Mouse (Mus musculus): Measurements from ENCODE around the gene Gng12. TPM values are rescaled to one million over a fixed set of nuclear protein-coding genes. Genes with fewer than 3 reads are reported as not detected.
"Not testable (repeated sequence)": the region's sequence is repeated elsewhere in the genome, so short reads cannot be mapped to it uniquely, and the experiment has no call there.

Gene Gng12
- 10 to 100 TPM; 36.9 to 41.9 TPM for total RNA-seq (2021)
- long read RNA-seq, experiment 1, full-length matches to known transcripts, result 27 of 40 reads
- long read RNA-seq, experiment 1, partial matches to known transcripts, result 1 of 40 reads
- long read RNA-seq, experiment 1, other reads (novel, unspliced or antisense), result 12 of 40 reads
- long read RNA-seq, experiment 2, full-length matches to known transcripts, result 12 of 15 reads
- long read RNA-seq, experiment 2, partial matches to known transcripts, result 0 of 15 reads
- long read RNA-seq, experiment 2, other reads (novel, unspliced or antisense), result 3 of 15 reads

DNA sequence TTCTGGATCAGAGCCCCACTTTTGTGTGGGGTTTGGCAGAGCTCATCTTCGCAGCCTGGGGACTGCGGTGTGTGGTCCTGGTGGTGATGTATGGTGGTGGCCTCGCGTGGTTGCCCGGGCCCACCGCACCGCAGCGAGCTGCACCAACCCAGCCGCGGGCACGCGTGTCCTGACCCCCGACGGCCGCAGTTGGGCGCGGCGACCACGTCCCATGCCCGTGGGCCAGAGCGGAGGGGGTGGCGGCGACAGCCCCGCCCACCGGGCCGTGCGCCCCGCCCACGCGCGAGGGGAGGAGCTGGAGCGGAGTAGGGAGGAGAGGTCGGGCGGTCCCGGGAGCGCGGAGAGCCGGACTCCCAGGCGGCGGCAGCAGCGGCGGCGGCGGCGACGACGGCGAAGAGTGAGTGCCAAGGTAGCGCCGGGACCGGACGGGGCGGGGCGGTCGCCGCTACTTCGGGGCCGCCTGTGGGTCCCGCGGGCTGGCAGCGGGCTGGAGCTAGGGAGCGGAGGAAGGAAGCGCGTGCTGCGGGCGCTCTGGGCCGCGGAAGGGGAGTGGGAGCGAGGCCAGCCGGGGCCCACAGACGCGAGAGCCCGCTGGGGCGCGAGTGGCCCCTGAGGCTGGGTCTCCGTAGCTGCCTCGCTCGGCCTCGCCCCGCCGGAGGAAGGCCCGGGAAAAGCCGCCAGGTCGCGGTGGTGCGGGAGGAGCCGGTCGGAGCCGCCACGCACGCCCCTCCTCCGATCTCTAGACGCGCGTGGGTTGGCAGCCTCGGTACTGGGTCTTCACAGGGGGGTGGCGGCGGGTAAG lies at the start of gene Gng12:
Gene Gng12, plus strand, starts transcription at position 279 of the 802 bp plus-strand sequence.
- peak; percentile 92 to 94 for DNase-seq

DNA sequence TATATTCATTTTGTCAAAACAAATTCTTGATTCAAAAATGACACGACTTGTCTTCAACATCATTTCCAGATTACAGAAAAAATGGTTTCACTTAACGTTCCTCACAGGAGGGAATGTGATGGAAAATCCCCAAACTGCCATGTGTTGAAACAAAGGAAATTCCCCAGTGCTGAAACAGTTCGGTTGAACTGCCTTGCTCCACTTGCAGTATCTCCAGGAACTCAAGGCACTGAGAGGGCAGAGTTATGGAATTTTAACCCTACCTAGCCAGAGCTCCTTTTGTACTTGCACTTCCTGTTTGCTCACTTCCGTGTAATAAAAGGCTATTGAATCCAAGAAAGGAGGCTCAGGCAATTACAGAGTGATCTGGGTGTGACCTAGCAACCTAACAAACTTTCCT lies 47.3 kb upstream of the Gng12 start:
- peak in 1 of 2 experiments; percentile 3 for DNase-seq

DNA sequence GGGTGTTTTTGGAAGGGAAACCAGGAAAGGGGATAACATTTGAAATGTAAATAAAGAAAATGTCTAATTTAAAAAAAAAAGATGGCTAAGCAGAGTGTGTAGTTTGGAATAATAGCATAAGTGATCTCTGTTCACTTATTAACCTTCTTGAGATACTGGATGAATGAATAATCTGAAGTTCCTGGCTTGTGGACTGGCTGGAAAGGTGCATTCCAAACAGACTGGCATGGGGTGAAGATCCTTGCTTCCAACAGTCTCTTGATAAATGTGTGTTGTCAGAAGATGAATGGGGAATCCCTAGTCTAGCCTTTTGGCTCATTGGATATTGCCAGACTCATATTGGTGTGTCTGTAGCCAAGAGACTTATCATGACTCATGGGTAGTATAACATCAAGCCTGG lies 40.0 kb upstream of the Gng12 start:
- DNase-seq, result no peak

DNA sequence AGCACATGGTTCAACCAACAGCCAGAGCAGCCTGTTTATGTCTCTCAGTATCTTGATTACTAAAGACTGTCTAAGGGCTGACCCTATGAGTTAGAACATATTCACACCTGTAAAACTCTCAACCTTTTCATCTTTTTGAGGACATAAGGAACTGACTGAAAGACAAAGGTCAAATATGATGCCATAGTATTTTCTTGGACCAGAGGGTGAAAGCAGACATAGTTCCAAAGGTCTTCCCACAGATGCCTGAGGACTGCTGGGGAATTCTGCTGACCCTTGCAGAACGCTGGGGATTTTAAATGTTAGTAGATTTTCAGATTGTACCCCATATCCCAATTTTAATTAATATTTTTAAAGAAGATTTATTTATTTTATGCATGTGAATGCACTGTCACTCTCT lies 37.8 kb upstream of the Gng12 start:
- DNase-seq, result no peak

DNA sequence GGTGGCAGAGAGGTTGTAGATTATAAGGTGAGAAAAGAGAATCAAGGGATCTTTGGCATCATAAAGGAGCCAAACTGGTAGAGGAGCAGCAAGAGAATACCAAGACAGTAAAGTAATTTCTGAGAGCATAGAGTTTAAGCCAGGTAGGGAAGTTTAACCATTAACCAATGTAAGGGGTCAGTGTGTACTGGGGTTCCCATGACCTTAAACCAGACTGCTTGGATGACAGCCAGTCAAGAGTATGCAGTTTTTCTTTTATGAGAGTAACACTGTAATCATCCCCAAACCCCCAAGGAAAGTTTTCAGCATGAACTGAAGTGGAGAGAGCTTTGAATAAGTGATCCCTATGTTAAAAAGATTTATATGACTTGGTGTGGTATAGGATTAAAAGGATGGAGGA lies 36.8 kb upstream of the Gng12 start:
- DNase-seq, result no peak

DNA sequence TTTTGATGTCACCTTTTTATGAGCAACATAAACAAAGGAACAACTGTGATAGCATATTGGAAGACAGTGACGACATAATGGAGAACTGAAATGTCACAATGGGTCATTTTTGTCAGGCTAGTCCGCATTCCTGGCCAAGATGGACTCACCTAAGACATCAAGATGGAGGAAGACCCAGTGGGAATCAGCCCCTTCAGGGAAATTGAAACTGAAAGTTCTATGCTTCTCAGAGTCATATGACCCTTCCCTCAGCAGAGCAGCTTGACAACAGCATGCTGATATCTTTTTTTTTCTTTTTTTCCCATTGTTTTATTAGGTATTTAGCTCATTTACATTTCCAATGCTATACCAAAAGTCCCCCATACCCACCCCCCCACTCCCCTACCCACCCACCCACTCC lies 31.7 kb upstream of the Gng12 start:
- no peak for DNase-seq

DNA sequence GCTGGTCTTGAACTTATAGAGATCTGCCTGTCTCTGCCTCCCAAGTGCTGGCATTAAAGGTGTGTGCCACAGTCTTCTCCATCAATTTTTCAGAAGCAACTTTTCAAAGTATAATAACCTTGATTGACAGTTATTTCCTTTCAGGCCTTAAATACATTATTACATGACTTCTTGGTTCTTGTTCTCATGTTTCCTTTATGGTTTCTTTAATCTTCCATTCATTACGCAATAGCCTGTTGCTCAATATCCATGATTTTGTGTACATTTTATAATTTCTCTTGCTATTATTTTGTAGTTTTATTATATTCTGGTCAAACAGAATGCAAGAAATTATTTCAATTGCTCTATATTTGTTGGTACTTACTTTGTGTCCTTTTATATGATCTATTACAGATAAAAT lies 29.9 kb upstream of the Gng12 start:
- no peak for DNase-seq

DNA sequence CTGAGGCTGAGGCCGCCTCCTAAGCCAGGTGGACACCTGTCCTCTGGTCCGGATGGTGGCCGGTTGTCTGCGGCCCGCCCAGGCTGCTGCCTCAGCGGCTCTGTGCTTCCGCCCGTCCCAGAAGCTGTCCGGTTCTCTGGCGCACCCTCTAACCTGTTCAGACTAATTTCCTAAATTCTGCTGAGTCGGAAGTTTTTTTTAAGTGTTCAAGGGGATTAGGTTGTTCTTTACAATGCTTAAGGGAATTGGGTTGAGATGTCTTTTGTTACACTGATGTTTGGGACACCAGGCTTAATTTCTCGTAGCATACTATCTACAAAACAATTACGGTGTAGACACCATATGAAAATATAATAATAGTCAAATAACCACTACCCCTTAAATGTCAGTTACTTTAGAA lies 19.1 kb upstream of the Gng12 start:
- not testable (repeated sequence) for DNase-seq

DNA sequence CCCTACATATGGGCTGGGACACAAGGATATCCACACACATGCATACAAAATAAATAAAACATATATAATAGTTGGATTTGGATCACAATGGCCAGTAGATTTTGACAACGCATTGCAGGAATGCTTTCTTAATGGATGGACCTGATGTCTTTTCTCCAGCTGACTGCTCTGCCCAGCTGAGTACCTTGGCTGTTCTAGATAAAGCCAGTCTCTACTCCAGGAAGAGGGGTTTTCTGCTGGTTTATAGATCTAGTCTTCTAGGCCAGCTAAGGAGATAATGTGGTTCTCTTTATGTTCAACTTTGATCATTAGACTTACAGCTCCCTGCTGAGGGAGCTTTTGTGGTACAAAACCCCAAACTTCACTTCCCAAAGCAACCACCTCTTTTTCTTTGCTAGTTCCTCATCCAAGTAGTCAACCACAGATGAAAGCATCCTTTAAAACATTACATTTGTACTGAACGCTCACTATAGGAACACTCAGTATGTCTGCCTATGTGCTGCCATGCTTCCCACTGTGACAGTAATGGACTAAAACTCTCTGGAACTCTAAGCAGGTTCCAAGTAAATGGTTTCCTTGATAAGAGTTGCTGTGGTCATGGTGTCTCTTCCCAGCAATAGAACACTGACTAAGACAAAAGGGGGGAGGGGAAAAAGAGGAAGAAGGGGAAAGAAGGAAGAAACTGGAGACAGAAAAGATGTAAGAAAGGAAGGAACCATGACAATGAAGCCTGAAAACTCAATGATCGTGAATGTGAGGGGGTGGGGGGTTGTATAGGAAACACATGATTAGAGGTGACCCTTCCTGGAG lies 5.6 kb upstream of the Gng12 start:
- no peak for DNase-seq

DNA sequence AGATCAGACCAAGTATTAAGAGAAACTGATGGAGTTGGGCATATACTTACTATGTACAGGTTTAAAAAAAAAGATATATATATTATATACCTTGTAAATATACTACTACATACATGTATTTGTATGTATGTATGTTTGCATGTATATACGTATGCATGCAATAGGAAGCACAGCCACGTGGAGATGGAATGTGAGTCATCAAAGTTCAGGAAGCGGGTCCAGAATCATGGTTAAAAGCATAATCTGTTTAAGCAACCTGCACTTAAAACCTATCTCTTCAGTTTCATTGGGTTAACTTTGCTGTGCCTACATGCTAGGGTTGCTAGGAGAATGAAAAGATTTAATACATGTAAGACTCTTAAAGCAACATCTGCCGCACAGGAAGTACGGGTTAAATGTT lies 2.2 kb upstream of the Gng12 start:
- no peak for DNase-seq

DNA sequence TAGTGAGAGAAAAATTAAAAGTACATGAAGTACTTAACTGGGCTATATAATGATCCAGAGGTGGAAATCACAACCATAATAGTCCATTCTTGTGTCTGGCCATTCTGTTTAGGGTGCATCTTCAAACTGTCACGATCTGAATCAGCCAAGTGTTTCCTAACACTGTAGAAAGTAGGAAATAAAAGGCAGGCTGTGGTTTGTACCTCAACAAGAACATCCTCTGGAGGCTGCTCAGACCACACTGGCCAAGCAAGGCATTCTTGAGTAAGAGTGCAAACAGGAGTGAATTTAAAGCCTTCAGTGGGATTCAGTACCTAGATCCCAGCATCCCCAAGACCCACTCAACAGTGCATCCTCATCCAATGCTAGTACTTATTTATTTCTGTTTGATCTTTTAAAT lies 1.2 kb upstream of the Gng12 start:
- no peak for DNase-seq

DNA sequence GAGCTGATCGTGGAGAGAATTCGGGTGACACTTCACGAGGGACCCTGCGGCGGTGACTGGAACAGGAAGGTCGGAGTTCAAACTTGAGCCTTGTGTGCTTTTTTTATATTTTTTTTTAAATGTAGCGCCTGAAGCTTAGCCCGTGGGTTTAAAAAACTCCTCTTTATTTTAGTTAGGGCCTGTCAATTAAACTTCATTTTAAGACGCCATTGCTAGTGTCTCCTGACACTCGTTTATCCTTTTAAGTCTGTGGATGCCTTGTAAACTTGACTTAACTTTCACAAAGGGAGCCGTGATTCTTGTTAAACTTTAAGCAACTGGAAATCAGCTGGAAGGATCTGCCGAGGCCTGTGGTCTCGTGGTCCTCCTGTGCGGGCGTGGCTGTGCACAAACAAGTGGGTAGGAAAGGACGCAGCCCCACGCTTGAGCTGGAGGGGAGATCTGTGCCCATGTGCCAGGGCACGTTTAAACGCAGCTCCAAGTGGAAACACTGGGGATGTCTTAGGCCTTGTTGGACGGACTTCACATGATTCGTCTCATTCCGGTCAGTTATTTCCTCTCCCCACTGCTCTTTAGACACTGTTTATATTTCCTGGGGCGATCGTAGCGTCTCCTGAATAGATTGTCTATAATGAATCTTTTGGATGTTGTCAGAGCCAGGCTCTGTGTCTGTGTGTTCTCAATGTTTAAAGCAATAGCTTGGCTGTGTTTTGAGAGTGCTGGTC lies 886 bp downstream of the Gng12 start:
- DNase-seq, result peak; percentile 34 to 65

DNA sequence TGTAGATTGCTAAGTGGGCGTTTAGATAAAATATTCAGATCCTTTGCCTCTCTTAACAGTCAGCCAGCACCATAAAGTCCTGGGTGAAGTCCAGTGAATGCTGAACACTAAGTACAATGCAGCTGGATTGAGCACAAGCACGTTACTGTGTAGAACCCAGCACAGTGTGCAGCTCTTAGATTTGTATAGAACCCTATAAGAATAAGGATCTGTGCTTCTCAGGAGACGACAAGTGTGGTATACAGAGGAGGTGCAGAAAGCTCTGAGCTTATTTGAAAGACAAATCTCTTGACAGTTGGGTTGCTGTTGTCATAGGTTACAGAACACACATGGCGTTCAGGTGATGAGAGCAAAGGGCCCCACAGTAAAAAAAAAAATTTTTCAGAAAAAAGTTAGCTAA lies 1.8 kb downstream of the Gng12 start:
- no peak for DNase-seq

DNA sequence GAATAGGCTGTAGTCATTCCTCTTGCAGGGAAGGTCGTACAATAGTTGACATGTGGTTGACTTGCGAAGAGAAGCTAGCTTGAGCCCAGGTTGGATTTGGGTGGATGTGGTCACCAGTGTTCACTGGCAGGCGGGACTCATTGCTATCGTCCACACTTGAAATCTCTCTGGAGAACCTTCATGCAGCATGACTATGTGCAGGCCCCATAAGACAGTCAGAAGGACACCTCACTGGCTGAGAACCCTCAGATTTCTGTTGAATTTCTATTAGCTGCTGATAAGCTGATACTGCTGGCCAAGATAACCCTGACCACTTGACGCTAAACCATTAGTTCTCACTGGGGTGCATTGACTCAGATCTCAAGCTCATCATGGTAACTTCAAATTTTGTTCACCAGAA lies 5.7 kb downstream of the Gng12 start:
- DNase-seq, result no peak

DNA sequence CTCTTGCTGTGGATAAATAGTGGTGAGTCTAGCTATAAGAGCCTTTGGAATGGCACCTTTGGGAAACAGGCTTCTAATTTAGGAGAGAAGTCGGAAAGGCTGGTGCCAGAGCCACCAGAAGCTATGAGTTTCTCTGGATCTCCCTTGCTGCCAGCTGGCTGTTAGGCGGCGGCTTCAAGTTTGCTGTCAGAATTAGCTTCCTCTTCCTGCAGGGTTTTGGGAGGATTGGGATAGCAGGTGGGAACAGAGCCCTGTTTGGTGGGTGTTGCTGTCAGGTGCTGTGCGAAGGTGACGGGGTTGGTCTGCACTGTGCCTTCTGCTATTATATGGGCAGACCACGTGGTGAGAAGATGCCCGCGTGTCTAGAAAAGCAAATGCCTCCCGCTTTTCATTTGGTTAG lies 7.0 kb downstream of the Gng12 start:
- DNase-seq, result no peak

DNA sequence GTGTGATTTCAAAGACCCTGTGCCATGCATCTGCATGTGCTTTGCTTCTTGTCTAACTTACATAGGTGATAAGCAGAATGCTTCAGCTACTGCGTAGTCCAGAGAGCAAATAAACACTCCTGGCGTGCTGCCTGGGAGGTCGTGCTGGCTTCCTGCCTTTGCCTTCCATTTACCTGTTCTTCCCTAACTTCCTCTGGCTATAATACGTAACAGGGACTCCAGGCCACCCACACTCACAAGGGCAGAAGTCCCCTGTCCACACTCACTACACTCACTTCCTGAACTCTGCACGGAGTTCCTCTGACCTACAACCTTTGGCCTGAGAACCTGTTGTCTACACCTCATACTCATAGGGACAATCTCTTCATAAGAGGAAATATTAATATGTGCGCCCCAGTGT lies 7.5 kb downstream of the Gng12 start:
- DNase-seq, result no peak

DNA sequence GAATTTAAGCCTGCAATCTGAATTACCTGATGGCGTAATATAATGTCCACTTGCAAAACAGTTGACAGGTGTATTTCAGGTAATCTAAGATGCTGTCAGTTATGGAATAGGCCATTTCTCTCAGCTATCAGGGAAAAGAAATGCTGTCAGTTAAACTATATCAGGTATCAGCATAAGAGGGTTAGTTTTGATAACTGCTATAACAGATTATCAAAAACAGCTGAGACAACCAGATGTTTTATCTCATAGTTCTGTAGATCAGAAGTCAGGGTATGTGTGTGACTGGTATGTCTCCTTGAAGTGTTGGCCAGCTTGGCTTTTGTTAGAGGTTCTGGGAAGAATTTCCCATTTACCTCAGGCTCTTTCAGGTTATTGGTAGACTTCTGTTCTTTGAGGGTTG lies 10.0 kb downstream of the Gng12 start:
- DNase-seq, result no peak

DNA sequence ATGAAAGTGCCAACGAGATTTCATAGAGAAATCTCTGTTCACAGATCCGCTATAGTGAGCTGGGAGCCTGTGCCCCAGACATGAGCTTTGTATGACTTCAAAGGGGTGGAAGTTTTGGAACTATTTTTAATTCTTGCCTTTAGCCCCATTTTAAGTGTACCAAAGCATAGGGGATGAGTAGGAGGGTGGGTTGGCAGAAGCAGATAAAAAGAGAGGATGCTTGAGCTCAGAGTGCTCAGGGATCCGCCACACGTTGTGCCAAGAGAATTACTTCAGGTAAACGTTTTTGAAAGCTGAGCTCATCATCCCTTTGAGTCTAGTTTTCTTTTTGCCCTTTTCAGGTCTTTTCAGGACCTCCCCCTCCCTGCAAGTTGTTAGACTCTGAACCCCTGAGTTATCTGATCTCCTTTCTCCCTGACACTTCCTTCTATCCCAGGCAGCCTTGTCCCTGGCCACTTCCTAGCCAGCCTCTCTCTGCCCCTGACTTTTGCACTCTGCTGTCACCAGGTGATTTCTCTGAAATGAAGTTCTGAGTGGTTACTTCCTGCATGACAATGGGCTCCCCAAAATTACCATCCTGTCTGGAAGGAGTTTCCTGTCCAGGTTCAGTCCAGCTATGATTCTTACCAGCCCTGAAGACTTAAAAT lies 12.3 kb downstream of the Gng12 start:
- no peak for DNase-seq

DNA sequence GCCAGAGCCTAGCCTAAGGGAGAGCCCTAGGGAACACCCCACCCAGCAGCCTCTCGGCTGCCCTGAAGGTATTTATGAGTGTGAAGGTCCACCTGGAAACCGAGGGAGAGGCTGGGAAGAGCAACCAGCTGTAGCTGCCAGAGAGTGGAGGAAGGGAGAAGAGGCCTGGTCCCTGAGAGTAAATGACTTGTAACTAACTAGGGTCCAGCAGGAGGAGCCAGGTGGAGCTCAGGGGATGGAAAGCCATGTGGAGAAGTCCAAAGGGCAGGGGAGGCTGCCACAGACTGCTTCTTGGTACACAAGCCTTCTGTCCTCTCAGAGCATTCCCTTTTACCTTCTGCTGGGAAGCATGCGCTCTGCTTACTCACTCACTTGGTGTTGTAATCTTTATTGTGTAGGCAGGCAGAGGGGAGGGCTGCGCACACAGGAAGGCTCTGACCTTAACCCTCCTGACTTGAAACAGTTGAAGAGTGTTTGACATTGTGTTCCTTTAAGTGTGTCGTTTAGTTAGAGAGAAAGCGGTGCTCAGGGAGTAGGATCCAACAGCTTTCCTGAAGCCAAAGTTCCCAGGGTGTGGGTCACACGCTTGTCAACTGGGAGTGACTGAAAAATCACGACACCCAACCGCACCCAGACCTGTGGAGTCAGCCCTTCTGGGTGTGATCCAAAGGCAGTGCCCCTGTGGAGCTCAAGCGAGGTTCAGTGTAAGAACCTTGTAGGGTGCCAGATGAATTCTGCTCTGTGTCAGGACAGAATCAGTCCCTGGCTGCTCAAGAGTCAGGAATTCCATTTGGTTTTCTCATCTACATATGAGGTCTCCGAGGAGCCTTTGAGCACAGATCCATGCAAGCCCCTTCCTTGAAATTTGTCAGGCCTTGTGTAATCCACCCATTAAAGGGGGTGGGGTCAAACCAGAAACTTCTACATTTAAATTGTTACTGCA lies 14.6 kb downstream of the Gng12 start:
- peak; percentile 27 to 30 for DNase-seq

DNA sequence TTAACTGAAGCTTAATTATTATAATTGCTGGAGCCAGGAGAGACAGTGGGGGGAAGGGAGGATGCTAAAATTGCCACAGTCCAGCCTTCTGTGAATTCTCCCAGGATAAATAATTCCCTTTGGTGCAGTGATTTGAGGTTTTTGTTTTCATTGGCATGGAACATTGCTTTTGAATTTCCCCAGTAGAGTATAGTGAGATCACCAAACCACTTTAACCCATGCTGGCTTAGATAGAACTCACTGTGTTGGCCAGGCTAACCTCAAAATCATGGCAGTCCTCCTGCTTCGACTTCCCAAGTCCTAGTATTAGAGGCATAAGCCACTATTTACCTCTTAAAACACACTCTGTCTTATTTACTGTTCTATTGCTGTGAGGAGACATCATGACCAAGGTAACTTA lies 17.2 kb downstream of the Gng12 start:
- no peak for DNase-seq

DNA sequence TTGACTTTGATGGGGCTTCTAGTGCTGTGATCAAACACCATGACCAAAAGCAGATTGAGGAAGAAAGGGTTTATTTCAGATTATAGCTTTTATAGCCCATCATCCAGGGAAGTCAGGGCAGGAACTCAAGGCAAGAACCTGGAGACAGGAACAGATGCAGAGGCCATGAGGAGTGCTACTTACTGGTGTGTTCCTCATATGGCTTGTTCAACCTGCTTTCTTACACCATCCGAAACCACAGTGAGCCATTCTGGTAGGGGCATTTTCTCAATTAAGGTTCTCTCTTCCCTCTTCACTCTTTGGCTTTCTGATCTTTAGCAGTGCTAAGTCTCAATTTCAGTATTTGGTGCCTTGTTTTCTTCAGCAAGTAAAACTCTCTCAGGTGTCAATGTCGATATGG lies 19.4 kb downstream of the Gng12 start:
- DNase-seq, result no peak

Data from heart, adult 18-20 months (tissue).